Mouse (Mus musculus): ENCODE measurements around the gene Traf4.
A peak's percentile ranks its signal among the peaks of the same experiment; 100 is the strongest.

The Traf4 gene

DNA sequence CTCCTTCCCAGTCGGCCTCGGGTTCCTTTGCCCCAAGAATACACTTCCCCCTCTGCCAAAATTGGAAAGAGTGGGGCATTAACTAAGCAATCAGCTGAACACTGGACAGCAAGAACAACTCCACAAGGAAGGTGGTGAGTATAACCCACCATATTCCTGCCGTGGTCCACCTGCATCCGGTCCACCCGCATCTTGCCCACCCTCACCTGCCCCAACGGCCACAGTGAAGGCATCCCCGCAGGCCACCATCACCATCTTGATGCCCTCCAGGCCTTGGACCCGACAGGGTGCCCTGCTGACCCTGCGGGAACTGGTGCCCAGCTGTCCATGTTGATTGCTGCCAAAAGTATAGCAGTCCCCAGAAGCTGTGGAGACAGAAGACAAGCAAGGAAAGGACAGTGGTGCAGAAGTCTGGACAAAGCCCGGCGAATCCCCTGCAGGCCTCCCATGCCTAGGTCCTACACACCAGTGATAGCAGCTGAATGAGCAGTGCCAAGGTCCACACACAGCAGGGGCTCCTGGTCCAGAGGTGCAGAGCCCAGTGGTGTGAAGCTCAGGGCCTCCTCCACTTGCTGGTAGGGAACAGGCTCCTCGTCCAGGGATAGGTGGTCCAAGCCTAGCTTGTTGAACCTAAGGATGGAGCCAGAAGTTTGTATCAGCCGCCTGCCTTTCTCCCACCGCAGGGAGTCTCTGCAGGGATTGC lies 2.0 kb upstream of the Traf4 start:
- no peak for DNase-seq (ENCODE audit: extremely low read depth, low read depth)

DNA sequence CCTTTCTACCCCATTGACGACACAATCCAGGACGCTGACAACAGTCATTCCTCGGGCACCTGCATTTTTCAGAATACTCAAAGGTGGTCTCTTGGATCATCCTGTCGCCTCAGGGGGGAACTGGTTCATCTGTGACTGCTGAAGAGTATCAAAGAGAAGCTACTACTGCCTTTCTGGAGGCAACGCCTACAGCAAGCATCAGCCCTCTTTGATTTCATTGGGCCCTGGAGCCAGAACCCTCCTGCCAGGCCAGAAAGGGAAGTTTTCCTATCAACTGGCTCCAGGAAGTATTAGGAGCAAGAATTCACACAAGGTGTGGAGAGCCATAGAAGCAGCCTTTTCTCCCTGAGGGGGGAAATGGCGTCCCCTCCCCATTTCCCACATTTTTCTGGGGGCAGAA lies 1.3 kb upstream of the Traf4 start:
- no peak for DNase-seq (ENCODE audit: extremely low read depth, low read depth)

DNA sequence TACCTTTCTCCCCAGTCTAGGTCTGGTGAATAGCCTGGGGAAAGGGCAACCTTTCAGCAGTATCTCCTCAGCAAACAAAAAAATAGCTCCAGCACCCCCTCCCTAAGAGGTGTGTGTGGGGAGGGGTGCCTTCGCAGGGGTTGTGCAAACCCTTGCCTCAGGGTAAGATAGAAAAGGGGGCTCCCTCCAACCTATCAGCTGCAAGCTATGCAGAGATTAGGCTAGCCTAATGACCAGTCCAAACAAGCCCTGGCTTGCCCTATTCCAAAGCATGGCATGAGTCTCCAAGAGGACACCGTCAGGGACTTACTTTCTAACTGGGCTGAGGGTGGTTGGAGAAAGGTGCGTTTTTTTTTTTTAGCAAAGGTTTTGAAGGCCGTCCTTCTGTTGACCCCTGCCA lies 772 bp upstream of the Traf4 start:
- no peak for DNase-seq (ENCODE audit: extremely low read depth, low read depth)

DNA sequence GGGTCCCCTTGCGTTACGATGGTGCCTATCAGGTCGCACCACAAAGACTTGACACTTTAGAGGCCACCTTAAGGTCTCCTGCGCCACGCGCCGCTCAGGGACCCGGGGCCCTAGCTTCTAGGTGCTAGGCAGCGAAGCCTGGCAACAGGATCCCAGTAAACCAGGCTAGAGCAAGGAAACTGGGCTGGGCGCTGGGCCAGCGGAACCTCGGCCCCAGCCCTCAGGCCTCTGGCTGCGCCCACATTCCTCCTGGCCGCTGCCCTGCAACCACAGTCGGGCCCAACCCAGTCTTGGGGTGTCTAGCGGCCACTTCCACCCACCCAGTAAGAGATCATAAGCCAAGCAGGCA lies 346 bp upstream of the Traf4 start:
- no peak for DNase-seq (ENCODE audit: extremely low read depth, low read depth)

DNA sequence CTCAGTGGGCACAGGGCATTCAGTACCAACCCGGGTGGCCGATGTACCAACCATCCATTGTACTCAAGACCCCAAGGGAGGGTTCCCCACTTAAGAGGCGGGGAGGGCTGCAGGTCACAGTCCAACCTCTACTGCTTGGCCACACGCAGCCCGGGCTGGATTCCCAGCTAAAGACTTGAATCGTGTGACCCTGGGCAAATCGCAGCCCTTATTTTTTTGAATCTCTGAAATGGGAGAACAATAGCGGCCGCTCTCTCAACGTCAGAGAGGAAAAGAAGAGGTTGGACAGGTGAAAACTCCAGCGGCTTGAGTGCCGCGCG lies 825 bp downstream of the Traf4 start:
- no peak for DNase-seq (ENCODE audit: extremely low read depth, low read depth)

DNA sequence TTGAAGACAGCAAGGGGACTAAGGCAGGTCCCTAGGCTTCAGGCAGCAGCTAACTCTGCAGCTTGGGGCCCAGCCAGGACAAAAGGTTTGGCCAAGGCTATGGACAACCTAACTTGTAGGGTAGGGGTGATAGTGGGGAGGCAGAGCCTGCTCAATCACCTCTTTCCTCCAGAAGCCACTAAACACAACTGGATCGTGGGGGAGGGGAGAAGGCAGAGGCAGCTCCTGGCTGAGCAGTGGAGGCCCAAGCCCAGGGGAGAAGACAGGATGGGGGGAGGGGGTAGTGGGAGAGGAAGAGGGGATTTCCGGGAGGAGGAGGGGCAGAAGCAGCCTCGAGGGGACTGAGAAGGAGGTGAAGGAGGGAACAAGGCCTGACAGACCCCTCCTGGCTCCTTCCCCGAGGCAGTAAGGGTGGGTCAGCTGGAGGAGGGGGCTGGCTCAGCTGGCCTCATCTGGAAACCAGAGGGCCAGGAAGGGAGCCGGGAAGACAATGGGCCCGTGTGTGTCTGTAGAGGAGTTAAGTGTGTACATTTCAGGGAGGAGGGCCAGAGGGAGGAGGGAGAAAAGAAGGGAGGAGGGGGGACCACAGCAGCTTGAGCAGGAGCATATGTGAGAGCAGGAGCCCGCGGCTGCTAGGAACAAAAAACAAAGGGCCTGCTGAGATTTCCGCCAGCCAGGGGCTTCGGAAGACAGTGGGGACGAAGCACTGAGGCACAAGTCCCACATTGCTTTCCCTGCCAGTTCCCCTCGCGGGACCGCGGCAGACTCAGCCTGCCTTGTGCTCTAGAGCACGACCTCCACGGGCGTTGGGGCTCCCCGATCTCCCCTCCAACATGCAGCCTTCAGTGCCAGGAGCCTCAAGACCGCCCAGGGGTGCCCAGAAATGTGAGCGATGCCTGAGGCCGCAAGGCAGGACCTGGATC lies 1.4 kb downstream of the Traf4 start:
- no peak for DNase-seq (ENCODE audit: extremely low read depth, low read depth)

DNA sequence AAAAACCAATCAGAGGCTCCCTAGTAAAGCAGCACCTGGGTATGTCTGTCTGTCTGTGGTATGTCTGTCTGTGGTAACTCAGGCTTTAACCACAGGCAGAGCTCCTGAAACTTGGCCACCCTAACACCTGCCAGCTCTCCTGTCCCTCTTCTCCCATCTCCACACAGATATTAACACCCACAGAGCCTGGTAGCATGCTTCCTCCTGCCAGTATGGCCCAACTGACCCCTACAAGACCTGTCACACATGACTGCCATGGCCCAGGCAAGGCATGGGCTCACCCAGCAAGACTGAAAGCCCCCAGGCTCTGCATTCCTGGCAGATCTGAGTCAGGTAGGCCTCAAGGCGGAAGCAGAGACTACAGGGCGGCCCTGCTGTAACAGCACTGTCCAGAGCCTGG lies 2.3 kb downstream of the Traf4 start:
- no peak for DNase-seq (ENCODE audit: extremely low read depth, low read depth)

DNA sequence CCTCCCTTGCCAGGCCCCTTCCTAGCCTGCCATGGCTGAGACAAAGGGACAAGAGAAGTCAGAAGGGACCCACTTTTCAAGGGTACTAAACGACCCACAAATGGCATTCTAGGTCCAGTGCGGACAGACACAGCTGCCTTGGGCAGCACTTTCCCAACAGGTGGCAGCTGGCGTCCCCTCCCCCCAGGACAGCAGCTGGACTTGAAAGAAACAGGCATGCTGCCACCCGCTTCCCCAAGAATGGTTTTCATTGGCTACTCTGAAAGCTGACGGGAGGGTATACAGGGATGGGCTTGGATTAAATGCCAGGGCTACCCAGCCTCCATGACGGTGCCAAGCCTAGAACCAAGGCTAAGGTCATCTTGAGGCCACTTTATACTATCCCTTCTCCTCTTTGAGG lies 2.9 kb downstream of the Traf4 start:
- DNase-seq (ENCODE audit: extremely low read depth, low read depth) = no peak

DNA sequence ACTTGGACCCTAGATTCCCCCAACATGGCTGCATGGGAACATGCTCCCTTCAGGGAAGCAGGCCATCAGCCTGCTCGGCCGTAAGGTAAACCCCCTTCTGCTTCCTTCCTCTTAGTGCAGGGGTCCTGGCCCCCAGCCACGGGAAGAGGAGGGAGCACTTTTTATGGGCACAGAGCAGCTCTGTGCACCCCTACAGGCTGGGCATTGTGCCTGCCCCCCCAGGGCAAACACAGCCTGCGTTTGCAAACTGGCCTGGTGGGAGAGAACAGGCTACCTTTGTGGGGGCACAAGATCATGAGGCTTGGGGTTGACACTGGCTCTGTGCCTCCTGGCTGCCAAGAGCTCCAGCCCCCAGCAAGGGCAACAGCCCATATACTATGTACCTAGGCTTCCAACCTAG lies 3.4 kb downstream of the Traf4 start:
- no peak for DNase-seq (ENCODE audit: extremely low read depth, low read depth)

DNA sequence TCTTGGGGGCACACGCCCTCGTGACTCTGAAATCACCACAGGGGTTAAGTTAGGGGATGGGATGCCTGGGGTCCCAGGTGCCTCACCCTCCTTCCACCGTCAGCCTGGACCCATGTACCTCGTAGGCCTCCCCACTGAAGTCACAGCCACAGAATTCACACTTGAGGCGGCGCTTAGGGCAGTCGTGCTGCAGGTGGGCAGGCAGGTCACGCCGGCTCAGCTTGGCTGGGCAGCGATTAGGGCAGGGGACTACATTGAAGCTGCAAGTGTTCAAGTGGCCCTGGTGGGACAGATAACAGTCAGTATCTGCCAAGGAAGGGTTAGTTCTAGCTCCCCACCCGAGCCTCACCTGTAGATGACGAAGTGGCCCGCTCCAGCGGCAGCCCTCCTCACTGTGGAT lies 4.2 kb downstream of the Traf4 start:
- no peak for DNase-seq (ENCODE audit: extremely low read depth, low read depth)

DNA sequence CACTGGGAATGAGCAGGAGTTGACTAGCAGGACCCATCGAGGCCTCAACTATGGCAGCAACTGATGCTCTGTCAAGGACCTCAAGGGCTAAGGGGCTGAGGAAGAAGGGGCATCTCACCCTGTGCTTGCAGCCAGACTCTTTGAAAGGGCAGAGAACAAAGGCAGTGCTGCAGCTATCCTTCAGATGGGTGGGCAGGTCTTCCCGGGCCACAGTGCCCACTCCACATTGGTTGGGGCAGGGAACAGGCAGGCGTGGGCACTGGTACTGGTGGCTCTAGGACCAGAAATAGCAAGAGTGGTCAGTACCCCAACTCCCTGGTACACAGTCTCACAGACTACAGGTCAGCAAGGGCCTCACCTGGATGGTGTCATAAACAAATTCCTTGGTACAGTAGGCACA lies 4.7 kb downstream of the Traf4 start:
- no peak for DNase-seq (ENCODE audit: extremely low read depth, low read depth)

DNA sequence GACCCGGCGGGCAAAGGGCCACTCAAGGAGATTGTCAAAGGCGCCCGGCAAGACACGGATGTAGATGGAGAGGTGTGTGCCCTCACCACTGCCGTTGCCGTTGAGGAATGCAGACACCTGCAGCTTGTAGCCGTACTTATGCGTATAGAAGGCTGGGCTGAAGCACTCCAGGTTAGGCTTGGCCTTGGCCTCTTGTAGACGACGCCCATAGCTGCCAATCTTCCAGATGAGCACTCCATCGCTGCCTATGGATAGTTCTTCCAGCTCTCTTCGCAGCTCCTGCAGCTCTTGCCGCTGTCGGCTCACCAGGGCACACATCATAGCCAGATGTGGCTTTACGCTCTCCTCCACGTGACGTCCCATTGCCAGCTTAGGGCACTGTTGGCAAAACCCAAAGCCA lies 5.2 kb downstream of the Traf4 start:
- no peak for DNase-seq (ENCODE audit: extremely low read depth, low read depth)

DNA sequence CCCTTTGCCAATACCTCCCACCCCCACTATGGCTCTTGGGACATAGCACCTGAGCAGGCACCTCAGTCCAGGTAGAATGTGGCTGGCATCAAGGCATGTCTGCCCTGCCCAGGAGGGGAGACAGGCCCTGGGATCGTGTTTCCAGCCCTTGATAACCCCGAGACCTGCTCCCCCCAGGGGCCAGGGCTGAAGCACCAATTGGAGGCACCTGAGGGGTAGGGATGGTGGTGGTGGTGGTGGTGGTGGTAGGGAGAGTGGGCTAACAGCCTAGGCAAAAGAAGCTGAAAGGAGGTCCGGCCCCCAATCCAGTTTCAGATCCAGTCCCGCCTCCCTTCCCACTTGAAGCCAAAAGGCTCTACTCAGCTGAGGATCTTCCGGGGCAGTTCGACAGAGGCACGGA lies 5.8 kb downstream of the Traf4 start:
- no peak for DNase-seq (ENCODE audit: extremely low read depth, low read depth)

DNA sequence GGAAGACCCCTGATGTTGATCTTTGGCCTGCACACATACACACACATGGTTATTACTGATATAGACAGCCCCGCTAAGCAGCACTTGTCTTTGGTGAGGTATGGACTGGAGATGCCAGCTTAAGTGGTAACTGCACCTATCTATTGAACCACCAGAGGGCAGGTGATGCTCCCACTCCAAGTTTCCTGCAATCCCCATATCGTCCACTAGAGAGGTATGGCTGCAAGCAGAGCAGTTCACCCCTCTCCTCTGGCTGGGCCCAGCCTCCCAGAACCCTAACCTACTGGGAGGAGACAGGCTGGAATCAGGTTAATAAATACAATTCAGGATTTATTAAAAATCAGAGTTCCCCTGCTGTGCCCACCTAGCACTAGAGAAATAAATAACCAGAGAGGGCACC lies 6.3 kb downstream of the Traf4 start:
- DNase-seq (ENCODE audit: extremely low read depth, low read depth) = peak; percentile 72

DNA sequence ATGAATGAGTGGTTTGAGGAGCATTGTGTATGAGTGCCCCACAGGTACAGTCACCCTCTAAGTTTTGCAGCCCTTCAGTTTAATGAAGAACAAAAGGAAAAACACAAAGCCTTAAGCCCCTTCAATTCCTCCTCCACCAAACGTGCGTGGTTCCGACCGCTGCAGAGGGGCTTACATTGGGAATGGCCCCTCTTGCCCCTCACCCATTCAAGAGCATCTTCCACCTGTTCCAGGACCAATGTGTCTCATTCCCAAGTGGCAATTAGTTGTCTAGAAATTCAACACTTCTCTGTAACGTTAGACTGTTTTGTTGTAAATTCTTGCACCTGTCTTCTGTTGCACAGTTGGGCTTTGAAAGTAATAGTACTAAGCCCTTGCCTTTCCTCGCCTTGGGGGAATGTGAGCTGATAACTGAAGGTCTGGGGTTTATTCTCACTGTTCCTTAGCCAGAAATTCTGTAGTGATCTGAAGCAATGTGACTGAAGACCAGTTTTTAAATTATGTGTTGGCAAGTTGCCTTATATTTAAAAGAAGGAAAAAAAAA lies 9.2 kb downstream of the Traf4 start:
- no peak for DNase-seq (ENCODE audit: extremely low read depth, low read depth)

DNA sequence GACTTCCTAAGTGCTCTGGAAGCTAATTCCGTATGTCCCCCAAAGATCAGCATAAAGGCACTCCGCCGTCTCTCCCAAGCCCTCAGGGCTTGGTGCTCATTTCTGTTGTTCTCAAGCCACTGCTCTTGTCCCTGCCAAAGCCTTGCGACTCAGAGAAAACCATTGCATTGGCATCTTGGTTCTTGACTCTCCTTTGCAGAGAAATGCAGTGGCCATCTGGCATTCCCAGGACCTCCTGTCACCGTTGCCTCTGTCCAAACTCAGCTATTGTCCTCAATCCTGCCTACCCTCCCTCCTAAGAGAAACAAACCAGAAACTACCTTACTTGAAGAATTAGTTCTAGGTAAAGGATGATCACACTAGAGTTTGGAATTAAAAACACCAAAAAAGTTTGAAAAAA lies 9.7 kb downstream of the Traf4 start:
- DNase-seq (ENCODE audit: extremely low read depth, low read depth) = no peak

DNA sequence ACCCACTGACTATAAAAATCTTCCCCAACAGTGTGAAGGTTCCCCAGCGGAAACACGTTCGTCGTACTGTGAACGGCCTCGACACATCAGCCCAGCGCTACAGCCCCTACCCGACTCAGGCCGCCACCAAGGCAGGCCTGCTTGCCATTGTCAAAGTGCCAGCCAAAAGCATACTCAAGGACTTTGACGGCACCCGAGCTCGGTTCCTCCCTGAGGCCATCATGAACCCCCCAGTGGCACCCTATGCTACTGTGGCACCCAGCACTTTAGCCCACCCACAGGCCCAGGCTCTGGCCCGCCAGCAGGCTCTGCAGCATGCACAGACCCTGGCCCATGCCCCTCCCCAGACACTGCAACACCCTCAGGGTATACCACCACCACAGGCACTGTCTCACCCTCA lies 11.6 kb downstream of the Traf4 start:
- DNase-seq (ENCODE audit: extremely low read depth, low read depth) = no peak

DNA sequence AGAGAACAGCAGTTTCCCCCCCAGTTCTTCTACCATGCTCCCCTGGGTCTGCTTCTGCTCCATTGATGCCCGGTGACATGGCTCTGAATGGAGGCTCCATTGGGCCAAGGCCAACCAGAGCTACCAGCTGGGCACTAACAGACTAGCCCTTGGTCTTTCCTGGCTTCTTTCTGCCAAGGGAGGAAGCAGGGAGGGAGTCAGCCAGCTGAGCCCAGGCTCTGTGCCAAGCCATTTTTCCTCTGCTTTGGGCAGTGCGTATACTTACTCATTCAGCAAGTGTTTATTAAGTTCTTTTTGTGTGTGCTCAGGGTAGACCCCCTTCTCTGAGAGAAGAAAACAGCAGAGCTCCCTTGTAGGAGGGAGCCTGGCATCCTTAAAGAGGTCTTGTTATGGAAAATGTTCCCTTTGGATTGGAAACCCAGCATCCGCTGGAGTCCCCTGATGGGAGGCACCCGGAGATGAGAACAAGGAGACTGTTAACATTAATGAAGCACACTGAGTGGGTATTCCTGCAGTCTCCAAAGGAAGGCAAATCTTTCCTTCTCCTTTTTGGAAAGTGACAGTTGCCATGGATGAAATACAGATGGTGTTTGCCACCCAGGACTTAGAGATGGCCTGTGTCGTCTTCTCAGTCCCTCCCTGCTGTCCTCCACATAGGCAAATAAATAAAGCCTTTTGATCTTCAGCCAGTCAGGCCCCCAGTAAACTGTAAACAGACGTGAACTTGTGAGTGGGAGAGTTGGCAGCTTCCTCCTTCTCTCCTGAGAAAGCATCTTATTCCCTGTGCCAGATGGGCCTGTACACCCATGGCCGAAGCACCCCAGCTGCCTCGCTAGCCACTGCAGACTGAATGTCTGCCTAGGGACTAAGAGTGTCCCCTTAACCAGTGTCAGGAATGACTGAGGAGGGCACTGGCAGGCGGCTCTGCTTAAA lies 12.8 kb downstream of the Traf4 start:
- no peak for DNase-seq (ENCODE audit: extremely low read depth, low read depth)

DNA sequence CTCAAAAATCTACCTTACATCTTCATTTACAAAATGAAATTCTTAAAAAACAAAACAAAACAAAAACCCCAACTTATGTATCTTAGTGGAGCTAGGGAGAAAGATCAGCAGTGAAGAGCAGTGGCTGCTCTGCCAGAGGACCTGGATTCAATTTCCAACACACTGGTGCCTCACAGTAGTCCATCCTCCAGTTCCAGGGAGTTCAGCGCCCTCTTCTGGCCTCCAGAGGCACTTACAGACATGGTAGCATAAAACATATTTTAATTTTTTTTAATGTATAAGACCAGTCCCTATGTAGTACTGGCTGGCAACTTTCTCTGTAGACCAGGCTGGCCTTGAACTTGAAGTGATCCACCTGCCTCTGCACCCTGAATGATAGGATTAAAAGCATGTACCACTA lies 14.2 kb downstream of the Traf4 start:
- peak; percentile 53 for DNase-seq (ENCODE audit: extremely low read depth, low read depth)

DNA sequence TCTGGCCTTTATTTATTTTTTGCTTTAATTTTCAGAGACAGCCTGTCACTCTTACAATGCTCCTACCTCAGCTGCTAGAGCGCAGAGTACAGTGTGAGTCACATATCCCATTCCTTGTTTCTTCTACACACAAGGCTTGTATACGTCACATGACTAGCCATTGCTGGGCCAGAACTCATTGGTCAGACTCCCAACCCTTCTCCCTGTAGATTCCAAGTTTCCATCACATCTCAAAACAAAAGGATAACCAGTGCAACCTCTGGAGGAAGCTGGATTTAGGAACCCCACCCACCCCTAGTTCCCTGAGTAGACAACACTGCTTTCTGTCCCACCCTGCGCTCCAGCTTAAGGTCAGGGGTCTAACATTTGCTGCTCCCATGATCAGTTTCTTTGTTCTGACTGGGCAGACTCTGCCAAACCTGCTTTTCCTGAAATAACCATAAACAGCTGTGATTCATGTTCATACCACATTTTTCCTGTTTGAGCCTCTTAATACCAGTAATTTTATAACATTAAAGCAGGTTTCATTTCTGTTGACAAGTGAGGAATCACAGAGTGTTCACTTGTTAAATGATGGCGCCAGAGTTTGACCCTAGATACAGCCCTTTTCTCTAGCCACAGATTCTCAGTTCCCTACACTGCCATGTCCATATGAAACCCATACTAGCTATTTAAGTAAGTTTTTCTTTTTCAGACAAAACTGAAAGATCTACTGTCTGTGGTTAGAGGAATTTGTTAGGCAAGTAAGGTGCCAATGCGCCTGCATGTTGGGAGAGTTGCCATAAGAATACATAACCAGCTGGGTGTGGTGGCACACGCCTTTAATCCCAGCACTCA lies 18.5 kb downstream of the Traf4 start:
- no peak for DNase-seq (ENCODE audit: extremely low read depth, low read depth)

DNA sequence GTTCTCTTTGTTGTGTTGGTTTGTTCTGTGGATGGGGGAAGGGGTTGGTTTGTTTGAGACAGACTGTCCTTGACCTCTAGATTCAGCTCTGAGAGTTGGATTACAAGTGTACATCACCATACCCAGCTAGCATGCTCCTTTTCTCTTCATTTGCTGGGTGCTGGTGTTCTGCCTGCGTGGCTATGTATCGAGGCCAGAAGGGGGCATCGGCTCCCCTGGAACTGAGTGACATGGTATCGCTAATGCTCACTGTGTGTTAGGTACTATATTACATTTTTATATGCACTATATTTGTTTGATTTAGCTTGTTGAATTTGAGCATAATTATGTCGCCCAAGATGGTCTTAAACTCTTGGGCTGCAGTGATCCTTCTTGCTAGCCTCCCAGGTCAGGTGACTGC lies 19.2 kb downstream of the Traf4 start:
- no peak for DNase-seq (ENCODE audit: extremely low read depth, low read depth)

All from MEL-GATA-1-ER (cell line).